Mouse (Mus musculus) erythroblast, embryonic 14.5 days (primary cell): Measurements from ENCODE around the gene Rab4a. TPM values are rescaled to one million over a fixed set of nuclear protein-coding genes. Genes with fewer than 3 reads are reported as not detected.

Experiments used
- H3K27me3 ChIP-seq: 2 replicates; pipeline ENCODE4 v1.6.1; 2012; ENCODE audit warnings: inconsistent platforms; ENCODE audit not compliant: control insufficient read depth
- H3K36me3 ChIP-seq: 2 replicates; pipeline ENCODE4 v1.6.1; 2012; ENCODE audit warnings: mild to moderate bottlenecking, inconsistent platforms; ENCODE audit not compliant: control insufficient read depth
- H3K4me1 ChIP-seq: 2 replicates; pipeline ENCODE4 v1.6.1; 2012; ENCODE audit warnings: inconsistent platforms; ENCODE audit not compliant: control insufficient read depth
- H3K4me3 ChIP-seq: replicated peaks from 2 replicates; pipeline ENCODE3; 2012; ENCODE audit warnings: moderate library complexity, mild to moderate bottlenecking, inconsistent platforms
- H3K9me3 ChIP-seq: 2 replicates; pipeline ENCODE4 v1.6.1; 2012; ENCODE audit warnings: low read length, inconsistent platforms, mixed read lengths; ENCODE audit not compliant: control insufficient read depth
- GATA1 ChIP-seq: IDR thresholded peaks from 2 replicates; pipeline ENCODE4 v1.6.1; 2012; ENCODE audit warnings: low read length, inconsistent platforms, mixed read lengths
- TAL1 ChIP-seq: IDR thresholded peaks from 3 replicates; pipeline ENCODE4 v1.6.1; 2012; ENCODE audit warnings: low read length, inconsistent platforms, mixed read lengths
- polyA plus RNA-seq: library from polyadenylated mRNA; stranded (reverse); fragments of >175 nt; gene quantifications from 2 replicates; pipeline ENCODE4 v1.2.3, GENCODE M21; 2012

Gene Rab4a
- polyA plus RNA-seq, 1 experiment, result 0.17 TPM

- Histone ChIP-seq H3K4me3 (no peak overlapping the region), H3K27me3 (no peaks in the 10 kb centered on the region), H3K4me1 (peaks cover 35% of the 10 kb centered on the region), H3K9me3 (no peaks in the 10 kb centered on the region), H3K36me3 (no peaks in the 10 kb centered on the region)
- TF ChIP-seq GATA1, result no peak
- TF ChIP-seq TAL1, result no peak
Measured at GRCm38 (mm10) chr8:123794766-123795165, 11.0 kb upstream of the Rab4a start.

- H3K4me1 ChIP-seq, result peaks cover 41% of the 10 kb centered on the region
- no peaks in the 10 kb centered on the region for H3K27me3 ChIP-seq
- H3K36me3 ChIP-seq, result no peaks in the 10 kb centered on the region; the same call in 1 of the 2 replicates
- peaks cover 4% of the 10 kb centered on the region; the same call in 1 of the 2 replicates for H3K9me3 ChIP-seq
- TF ChIP-seq GATA1 (no peak), TAL1 (no peak)
- no peak overlapping the region for H3K4me3 ChIP-seq
Measured at GRCm38 (mm10) chr8:123796758-123797157, 9.0 kb upstream of the Rab4a start.

GRCm38 (mm10) chr8:123797928-123798327 is 7.9 kb upstream of the Rab4a start:
- TF ChIP-seq TAL1 (peak; percentile 24; the same call in 1 of the 3 replicates), GATA1 (no peak)
- Histone ChIP-seq H3K4me3 (peak overlapping the region; percentile 31), H3K9me3 (peaks cover 4% of the 10 kb centered on the region; the same call in 1 of the 2 replicates), H3K4me1 (peaks cover 41% of the 10 kb centered on the region), H3K36me3 (no peaks in the 10 kb centered on the region; the same call in 1 of the 2 replicates), H3K27me3 (no peaks in the 10 kb centered on the region)

GRCm38 (mm10) chr8:123799434-123799833 is 6.4 kb upstream of the Rab4a start:
- Histone ChIP-seq H3K4me3 (no peak overlapping the region), H3K36me3 (no peaks in the 10 kb centered on the region; the same call in 1 of the 2 replicates), H3K9me3 (peaks cover 4% of the 10 kb centered on the region; the same call in 1 of the 2 replicates), H3K4me1 (peaks cover 41% of the 10 kb centered on the region), H3K27me3 (no peaks in the 10 kb centered on the region)
- TF ChIP-seq TAL1 (no peak), GATA1 (no peak)

- no peak overlapping the region for H3K4me3 ChIP-seq
- H3K9me3 ChIP-seq, result peaks cover 4% of the 10 kb centered on the region; the same call in 1 of the 2 replicates
- H3K27me3 ChIP-seq, result no peaks in the 10 kb centered on the region
- no peaks in the 10 kb centered on the region; the same call in 1 of the 2 replicates for H3K36me3 ChIP-seq
- peaks cover 41% of the 10 kb centered on the region for H3K4me1 ChIP-seq
- TF ChIP-seq TAL1 (no peak), GATA1 (no peak)
Measured at GRCm38 (mm10) chr8:123799885-123800284, 5.9 kb upstream of the Rab4a start.

GRCm38 (mm10) chr8:123800867-123801266 is 4.9 kb upstream of the Rab4a start:
- Histone ChIP-seq H3K9me3 (peaks cover 4% of the 10 kb centered on the region; the same call in 1 of the 2 replicates), H3K36me3 (no peaks in the 10 kb centered on the region; the same call in 1 of the 2 replicates), H3K4me1 (peaks cover 48% of the 10 kb centered on the region), H3K4me3 (no peak overlapping the region), H3K27me3 (no peaks in the 10 kb centered on the region)
- TF ChIP-seq GATA1, result no peak
- TF ChIP-seq TAL1, result no peak

- TF ChIP-seq GATA1 (no peak), TAL1 (no peak)
- no peaks in the 10 kb centered on the region for H3K27me3 ChIP-seq
- H3K9me3 ChIP-seq, result peaks cover 4% of the 10 kb centered on the region; the same call in 1 of the 2 replicates
- H3K36me3 ChIP-seq, result no peaks in the 10 kb centered on the region; the same call in 1 of the 2 replicates
- peaks cover 51% of the 10 kb centered on the region for H3K4me1 ChIP-seq
- H3K4me3 ChIP-seq, result no peak overlapping the region
Measured at GRCm38 (mm10) chr8:123801538-123801937, 4.2 kb upstream of the Rab4a start.

- peaks cover 4% of the 10 kb centered on the region; the same call in 1 of the 2 replicates for H3K9me3 ChIP-seq
- H3K4me1 ChIP-seq, result peaks cover 49% of the 10 kb centered on the region
- TF ChIP-seq TAL1, result no peak; the same call in 2 of the 3 replicates
- no peak for TF ChIP-seq GATA1
- H3K4me3 ChIP-seq, result no peak overlapping the region
- H3K27me3 ChIP-seq, result no peaks in the 10 kb centered on the region
- H3K36me3 ChIP-seq, result no peaks in the 10 kb centered on the region; the same call in none of the 2 replicates
Measured at GRCm38 (mm10) chr8:123803639-123804038, 2.1 kb upstream of the Rab4a start.

GRCm38 (mm10) chr8:123804586-123804985 is 1.2 kb upstream of the Rab4a start:
- Histone ChIP-seq H3K36me3 (no peaks in the 10 kb centered on the region; the same call in none of the 2 replicates), H3K27me3 (no peaks in the 10 kb centered on the region), H3K4me1 (peaks cover 44% of the 10 kb centered on the region), H3K9me3 (peaks cover 4% of the 10 kb centered on the region; the same call in 1 of the 2 replicates), H3K4me3 (no peak overlapping the region)
- no peak for TF ChIP-seq GATA1
- TF ChIP-seq TAL1, result no peak
